Mouse (Mus musculus) ovary, adult 18-20 months (tissue): ENCODE measurements around the gene Ptpn22.
"Not testable (repeated sequence)": the region's sequence is repeated elsewhere in the genome, so short reads cannot be mapped to it uniquely, and the experiment has no call there.

Source experiments
- DNase-seq: peaks from one replicate; pipeline ENCODE4 v3.0.0; 2022; ENCODE audit warnings: low spot score, mixed read lengths

Gene Ptpn22

DNA sequence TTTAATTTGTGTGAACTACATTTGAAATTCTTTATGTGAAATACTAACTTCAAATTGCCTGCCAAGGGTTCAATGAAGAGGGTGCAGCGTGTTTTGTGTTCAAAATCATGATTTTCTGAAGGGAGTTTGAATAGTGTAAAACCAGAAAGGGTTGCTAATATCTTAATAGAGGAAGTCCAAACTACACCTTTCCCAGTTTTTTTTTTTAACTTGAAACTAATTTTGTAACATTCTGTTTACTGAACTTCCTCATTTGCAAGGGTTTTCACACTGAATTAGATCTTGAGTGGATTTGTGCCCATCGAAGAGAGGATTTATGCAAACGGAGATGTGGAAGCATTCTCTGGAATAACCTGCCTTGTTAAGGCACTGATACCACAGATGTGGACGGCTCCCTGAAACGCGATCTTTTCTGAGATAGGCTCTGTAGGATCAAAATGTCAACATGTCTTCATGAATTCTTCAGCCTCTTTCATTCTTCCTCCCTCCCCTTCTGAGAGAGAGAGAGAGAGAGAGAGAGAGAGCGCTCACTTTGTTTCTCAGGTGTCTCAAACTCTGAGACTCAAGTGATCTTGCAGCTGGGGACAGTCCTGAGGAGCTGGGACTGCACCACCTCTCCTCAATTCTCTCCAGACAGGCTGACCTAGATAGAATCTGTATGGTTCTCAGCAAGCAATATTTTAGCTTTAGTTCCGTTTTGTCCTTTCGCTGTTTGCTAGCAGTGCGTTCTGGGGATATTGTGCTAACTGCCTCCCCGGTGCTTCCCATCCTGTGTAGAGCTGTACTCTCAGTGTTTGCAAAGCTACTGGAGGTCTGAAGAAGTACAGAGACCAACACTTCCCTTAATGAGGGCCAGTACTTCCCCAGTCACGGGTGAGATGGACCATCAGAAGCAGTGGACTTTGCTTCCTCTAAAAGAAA lies at the start of gene Ptpn22:
Ptpn22 (plus strand) TSS at position 915 of the 921 bp plus-strand sequence.
- DNase-seq, result no peak

DNA sequence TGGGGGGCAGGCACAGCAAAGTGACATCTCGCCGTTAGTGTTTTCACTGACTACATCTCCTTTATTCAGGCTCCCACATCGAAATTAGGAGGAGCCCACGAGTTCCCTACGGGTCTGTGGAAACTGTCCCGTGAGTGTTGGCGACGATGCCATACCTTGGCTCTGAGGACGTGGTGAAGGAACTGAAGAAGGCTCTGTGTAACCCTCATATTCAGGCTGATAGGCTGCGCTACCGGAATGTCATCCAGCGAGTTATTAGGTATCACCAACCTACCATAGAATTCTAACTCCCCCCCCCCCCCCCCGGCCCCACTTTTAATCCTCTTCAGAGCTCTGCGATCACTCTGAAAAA lies 49.8 kb upstream of the Ptpn22 start:
- no peak for DNase-seq

DNA sequence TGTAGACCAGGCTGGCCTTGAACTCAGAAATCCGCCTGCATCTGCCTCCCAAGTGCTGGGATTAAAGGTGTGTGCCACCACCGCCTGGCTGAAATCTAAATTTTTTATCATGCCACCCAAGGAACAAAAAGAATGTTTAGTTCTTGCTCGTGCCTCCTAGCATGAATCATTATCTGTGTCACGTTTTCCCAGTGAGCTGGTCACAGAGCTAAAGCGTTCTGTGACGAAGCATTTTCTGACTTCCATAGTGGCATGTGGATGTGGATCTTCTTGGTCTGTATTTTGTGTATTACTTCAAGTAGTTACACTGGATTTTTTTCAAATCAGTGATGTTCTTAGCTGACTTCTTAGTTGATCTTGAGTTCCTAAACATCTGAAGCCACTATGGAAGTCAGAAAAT lies 48.6 kb upstream of the Ptpn22 start:
- no peak for DNase-seq

DNA sequence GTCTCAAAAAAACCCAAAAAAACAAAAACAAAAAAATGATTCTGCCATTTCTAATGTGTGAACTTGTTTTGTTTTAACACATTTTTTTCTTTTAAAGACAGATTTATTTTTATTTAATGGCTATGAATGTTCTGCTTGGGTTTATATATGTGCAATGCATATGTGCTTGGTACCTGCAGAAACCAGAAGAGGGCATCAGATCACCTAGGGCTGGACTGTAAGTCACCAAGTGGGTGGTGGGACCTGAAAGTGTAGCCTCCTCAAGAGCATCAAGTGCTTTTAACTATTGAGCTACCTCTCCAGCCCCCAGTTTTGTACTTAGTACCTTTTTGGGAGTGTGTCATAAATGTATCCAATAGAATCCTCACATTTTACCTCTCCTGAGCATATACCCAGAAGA lies 32.0 kb upstream of the Ptpn22 start:
- no peak for DNase-seq

DNA sequence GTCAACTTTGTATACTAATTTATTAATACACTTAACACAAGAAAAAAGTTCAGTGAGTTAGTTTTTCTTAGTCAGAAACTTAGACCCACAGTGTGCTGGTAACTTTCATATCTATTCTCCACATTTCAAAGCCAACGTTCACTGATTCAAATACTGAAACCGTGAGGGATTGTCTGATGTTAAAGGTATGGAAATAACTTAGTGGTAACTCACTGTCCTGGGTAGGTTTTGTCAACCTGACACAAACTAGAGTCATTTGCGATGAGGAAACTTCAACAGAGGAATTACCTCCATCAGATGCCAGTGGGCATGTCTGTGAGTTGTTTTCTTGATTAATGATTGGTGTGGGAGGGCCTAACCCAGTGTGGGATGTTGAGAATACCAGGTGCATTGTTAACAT lies 30.6 kb upstream of the Ptpn22 start:
- no peak for DNase-seq

DNA sequence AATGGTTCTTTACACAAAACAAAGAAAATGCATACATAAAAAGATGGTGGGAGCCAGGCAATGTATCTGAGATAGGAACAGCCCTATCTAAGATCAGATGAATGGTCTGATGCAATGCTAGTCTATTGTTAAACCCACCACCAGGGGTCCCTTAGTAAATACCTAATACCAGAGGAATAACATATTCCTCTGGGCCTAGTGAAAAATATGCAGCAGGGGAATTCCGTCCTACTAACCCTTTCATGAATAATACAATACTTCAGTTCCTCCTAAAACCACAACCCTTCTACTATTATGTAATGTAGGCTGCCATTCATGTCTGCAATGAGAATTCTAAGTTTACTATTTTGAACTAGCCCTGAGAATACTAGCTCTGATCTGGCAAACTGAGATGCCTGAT lies 28.9 kb upstream of the Ptpn22 start:
- DNase-seq, result not testable (repeated sequence)

DNA sequence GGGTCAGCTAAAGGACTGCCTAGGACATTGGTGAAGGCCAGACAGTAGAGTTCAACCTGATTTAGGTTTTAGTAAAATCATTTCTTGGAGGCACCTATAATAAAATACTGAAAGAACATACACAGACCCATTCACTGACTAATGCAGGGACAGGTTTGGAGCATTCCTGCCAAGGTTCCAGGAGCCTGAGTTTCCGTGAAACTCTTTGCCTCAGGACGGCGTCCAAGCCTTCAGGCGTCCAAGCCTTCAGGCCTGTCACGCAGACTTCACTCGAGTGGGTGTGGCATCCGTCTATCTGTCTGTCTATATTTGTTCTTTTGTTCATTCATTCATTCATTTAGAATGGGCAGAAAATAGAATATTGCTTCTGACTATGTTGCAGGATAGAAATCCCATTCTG lies 28.4 kb upstream of the Ptpn22 start:
- DNase-seq, result no peak

DNA sequence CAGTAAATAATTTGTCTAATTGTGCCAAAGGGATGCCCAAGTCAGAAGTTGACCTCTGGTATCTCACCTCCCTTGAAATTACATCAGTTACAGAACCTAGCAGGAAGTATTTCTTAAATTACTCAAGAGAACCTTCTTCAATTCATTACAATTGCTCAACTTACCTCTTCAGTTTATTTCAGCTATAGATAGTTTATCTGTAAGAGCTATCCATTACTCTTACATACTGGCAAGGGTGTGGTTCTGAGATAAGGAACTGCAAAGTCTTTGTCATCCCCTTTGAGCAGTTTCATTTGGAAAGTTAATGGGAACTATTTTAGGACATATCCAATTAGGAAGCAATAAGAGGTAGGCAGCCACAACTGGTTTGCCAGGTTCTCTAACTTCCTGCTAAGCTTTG lies 27.2 kb upstream of the Ptpn22 start, which contains the start of gene Bcl2l15:
Bcl2l15 (plus strand) TSS at position 176 of the 400 bp plus-strand sequence.
- no peak for DNase-seq

DNA sequence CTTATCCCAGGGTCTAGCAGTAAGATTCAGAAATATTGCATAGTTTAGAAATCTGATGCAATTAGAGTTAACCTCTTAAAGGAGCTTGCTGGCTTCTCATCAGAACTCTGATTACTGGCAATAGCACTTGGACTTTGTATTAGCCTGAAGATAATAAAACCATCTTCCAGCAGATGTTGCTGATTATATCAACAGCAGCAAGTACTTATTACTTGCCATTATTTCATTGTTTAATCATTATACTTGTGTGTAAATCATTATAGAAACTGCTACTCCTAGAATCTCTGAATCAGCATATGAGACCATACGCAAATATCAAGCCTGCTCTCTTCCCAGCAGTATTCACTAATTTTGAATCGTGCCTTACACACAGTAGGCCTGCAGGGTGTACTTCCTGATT lies 25.6 kb upstream of the Ptpn22 start:
- no peak for DNase-seq

DNA sequence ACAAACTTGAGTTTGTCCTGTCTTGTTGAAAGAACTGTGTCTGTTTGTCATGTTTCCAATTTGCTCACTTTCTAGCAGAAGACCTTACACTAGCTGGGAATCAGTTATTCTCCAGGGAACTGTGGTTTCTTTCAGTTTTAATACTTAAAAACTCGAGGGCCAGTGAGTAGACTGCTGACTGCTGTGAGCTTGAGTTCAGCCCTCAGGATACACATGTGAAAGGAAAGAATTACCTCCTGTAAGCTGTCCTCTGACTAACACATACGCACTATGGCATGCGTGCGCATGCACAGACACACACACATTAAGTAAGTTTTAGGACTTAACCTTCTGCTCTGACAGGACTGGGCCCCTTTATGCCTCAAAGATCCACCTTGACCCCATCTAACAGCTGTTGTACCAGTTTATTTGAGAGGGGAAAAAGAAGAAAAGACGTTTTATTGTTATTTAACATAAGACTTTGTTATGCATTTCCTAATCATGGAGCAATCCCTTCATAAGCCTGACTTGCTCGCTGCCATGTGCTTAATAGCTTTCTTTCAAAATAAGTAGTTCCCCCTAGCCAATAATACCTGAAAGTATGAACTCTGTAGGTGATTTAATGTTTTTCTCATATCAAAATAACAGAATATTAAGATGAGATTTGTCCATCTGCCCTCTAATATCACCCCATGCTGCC lies 24.2 kb upstream of the Ptpn22 start:
- DNase-seq, result no peak

DNA sequence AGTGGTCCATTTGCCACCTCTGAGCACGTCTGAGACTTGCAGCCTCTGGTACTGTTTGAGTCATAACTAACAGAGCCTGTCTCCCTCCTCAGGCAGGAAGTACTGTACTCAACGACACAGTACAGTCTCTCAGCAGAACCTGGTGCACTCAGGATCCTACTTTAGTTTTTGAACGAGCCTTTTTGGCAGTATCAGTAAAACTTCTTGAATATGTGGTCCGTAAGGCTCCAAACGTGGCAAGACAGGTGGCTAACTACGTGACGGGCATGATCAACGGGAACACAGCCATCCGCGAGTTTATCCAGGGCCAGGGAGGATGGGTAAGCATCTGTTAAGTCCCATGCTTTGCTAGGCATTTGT lies 23.7 kb upstream of the Ptpn22 start:
- DNase-seq, result no peak

DNA sequence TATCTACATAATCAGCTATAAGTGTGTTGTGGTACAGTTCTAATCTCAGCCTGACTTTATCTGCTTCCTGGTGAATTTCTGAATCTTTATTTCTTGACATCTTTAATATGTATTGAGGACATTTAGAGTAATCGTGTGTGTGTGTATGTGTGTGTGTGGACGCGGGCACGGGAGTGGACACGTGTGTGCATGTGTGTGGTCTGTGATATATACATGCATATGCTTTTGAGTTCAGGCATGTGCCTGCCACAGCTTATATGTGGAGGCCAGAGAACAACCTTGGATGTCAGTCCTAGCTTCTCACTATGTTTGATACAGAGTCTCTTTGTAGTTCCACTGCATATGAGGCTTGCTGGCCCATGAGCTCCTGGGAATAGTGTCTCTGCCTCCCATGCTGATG lies 23.1 kb upstream of the Ptpn22 start:
- no peak for DNase-seq

DNA sequence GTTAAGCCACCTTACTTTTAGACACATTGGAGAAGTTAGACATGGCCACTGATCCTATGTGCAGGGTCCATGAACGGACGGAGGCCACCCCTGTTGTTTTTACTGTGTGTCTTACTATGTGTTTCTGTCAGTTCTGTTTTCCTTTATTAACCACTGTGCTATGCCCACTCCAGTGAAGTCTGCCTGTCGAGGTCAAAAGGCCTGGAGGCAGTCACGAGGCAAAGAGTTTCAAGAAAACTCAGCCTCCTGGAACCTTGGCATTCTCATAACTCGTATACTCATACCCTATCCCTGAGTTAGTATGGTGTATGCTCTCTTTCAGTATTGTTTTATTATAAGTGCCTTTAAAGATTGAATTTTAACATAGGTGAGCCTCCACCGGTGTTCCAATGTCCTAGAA lies 19.9 kb upstream of the Ptpn22 start:
- no peak for DNase-seq

DNA sequence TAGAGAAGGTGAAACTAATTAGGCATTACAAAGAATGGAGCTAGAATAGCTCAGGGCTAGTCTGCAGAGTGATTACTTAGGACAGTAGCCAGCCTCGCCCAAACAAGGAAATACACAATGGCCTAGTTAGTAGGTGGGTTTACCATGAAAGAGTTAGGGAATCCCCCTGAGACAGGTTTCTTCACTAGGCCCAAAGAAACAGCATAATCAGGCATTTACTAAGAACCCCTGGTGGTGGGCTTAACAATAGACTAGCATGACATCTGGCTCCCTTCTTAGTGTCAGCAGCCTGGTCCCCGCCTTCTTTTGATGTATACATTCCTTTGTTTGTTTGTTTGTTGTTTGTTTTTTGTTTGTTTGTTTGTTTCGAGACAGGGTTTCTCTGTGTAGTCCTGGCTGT lies 19.4 kb upstream of the Ptpn22 start:
- DNase-seq, result not testable (repeated sequence)

DNA sequence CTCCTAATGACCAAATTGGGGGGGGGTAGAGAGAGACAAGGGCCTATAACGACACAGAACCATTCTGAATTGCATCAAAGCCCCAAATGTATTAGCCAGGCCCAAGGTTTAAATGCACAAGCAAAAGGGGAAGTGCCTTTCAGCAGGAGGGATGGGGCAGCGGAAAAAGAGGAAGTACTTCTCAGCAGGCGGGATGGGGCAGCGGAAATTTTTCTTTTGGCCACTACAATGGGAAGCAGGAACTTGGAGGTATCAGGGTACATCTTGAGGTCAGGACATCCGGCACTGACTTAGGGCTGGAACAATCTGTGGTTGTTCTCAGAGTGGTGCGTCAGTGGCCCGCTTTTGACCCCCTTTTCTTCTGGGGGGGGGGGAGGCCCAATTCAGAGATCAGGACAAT lies 18.6 kb upstream of the Ptpn22 start:
- not testable (repeated sequence) for DNase-seq

DNA sequence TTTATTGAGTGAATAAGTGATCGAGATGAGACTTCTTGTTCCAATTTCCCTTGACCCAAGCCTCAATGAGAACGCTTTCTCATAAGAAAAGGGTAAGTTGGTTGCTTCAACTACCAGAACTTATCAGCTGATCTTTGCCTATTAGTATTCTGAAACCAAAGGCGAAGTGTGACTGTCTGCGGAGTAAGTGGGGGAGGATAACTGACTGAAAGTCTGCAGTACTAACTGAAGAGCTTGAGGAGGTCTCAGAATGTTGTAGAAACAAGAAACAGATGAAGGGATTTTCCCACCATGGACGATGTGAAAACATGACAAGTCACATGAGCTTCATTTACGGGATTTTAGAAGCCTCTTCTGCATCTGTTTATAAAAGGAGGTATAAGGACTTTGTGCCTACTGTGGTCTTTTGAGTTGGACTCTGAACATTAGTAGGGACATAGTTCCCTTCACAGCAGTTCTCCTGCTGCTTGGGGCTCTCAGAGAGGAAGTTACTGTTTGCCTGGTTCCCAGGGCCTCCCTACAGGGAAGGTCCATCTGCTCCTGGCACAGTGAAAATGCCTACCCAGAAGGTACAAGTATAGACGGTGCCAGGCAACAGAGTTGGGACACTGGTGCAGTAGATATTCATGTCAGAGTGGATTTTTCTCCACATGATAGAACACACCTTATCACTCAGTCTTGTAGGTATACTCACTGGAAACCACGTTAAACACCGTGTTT lies 8.8 kb upstream of the Ptpn22 start:
- no peak for DNase-seq

DNA sequence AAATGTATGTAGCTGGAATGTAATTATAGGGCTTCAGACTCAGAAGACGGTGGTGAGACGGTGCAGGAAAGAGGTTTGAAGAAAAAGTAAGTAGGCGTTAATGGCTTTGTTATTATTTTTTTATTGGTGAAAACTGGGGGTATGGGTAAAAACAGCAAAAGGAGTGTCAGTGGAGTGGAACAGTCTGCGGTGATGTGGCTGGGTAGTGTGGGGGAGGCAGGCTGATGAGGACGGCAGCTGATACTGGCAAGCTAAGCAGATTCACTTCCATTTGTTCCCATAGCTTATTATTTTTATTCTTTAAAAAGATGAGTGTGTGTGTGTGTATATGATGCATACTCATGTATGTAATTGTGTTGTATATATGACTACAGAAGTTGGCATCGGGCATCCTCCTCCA lies 8.1 kb upstream of the Ptpn22 start:
- no peak for DNase-seq

DNA sequence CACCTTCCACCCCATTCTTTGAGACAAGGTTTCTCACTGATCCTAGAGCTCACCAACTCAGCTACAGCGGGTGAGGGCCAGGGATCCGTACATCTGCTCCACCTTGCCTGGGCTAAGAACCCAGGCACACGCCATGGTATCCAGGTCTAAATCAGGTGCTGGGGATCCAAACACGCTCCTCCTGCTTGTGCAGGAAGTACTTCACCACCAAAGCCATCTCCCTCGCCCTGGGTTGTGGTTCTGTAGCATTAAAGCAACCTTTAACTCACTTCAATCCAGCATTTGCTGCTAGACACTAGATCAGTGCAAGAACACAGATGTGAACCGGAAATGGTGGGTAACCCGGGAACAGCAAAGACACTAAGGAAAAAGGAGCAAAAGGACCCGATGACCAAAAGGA lies 7.7 kb upstream of the Ptpn22 start:
- no peak for DNase-seq

DNA sequence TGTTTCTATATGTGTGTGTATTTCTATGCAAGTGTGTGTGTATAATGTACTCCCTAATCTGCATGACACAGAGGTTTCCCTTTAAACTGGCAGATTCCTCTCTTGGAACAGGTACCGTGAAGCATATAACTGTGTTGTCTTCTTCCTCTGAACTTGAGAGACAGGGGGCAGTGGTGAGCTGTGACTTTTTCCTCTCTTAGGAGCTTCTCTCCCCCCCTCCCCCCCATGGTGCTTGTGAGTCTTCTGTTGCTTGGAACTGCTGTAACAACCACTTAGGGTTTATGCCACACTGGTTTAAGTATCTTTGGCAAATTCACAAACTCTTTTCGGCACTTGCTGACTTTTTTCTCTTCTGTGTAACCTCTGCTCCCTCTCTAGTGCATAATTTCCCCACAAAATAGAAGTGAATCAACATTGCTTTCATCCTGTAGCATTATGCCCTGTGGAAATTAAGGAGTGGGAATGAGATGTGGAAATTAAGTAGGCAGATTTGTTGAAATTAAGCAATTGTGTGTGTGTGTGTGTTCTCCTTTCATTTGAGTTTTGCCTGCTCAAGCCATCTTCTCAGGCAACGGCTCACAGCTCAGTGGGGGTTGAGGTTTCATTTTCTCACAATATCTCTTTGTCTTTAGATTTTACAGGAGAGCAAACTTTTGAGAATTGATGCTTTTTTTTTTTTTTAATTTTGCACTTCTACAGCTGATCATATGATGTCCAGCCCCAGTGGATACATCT lies 6.9 kb upstream of the Ptpn22 start:
- DNase-seq, result no peak

DNA sequence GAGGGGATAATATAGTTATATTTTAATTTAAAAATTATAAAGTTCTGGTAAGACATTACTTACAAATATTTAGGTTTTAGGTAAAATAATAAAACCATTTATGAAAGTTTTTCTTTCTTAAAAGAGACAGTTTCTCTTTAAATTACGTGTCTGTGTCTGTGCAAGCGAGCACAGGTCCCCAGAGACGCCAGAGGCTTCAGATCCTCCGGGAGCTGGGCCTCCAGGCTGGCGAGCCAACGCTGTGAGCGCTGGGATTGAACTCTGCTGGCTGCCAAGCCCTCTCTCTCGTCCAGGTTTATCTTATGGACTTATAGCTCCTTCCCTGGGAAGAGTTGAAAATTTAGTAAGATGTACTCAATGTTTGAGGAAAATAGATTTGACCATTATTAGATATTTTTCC lies 5.8 kb upstream of the Ptpn22 start:
- no peak for DNase-seq

DNA sequence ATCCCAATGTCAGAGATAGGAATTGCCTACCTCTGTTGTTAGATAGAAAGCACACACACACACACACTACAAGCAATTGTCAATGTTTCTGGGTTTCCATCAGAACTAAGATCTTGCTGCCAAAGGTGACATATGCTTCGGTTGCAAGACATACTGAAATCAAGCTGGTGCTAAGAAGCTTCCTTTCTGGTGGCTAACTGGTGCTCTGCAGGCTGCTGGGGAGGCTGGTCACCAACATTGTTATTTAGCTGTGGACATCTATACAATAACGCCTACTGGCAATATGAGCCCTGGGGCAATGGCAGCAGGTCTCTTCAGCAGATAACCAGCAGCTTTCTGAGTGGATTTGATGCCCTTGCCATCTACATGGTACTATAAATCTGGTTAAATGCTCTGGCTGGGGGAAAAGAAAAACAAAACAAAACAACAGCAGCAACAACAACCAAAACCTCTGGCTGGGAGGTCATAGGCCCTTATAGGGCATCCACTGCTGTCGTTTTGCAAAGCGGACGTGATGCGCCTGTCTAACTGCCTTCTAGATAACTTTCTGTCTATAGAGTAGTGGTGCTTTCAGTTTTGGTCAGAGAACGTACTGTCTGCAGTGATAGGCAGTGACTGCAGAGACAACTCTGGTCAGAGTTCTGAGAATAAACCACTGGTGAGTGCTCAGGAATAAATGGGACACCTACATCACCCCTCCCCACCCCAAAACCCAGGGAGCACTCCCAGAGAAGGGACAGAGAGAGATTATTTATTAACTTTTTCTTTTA lies 2.4 kb upstream of the Ptpn22 start:
- DNase-seq, result no peak
